Mouse (Mus musculus): ENCODE data around the gene Pip4k2b. TPM values are rescaled to one million over a fixed set of nuclear protein-coding genes. Genes with fewer than 3 reads are reported as not detected.

Pip4k2b gene
- polyA plus RNA-seq, 1 experiment from 2014 or later: 1.8 TPM

GRCm38 (mm10) chr11:97698741-97699611 lies 45.5 kb downstream of the Pip4k2b start:
- Histone ChIP-seq H3K9ac (peak overlapping the region; percentile 94), H3K4me1 (peaks cover 60% of the 10 kb centered on the region), H3K36me3 (no peaks in the 10 kb centered on the region), H3K4me3 (peak overlapping the region; percentile 90), H3K27me3 (no peaks in the 10 kb centered on the region), H3K4me2 (peak overlapping the region; percentile 95), H3K27ac (peak overlapping the region; percentile 100), H3K9me3 (no peaks in the 10 kb centered on the region)
- WGBS: under 1% methylated on average over 56 of the region's 63 CpGs
- ATAC-seq (ENCODE audit: borderline replicate concordance, extremely low read depth, low FRiP score, low TSS enrichment): no peak

- peaks cover 62% of the 10 kb centered on the region for H3K4me1 ChIP-seq
- H3K9ac ChIP-seq: peak overlapping the region; percentile 94
- H3K27me3 ChIP-seq: no peaks in the 10 kb centered on the region
- peak overlapping the region; percentile 95 for H3K4me2 ChIP-seq
- peaks cover 5% of the 10 kb centered on the region; the same call in 1 of the 2 replicates for H3K36me3 ChIP-seq
- WGBS: 1% methylated on average over 14 of the region's 14 CpGs
- peak overlapping the region; percentile 90 for H3K4me3 ChIP-seq
- ATAC-seq (ENCODE audit: borderline replicate concordance, extremely low read depth, low FRiP score, low TSS enrichment): no peak
- H3K9me3 ChIP-seq: no peaks in the 10 kb centered on the region
- H3K27ac ChIP-seq: peak overlapping the region; percentile 100
Observed at GRCm38 (mm10) chr11:97697891-97698529, 46.5 kb downstream of the Pip4k2b start.

- WGBS: 38% methylated on average over 11 of the region's 11 CpGs
- Histone ChIP-seq H3K9ac (peak overlapping the region; percentile 94), H3K27ac (peak overlapping the region; percentile 100), H3K27me3 (no peaks in the 10 kb centered on the region), H3K36me3 (peaks cover 12% of the 10 kb centered on the region), H3K4me1 (peaks cover 62% of the 10 kb centered on the region), H3K9me3 (no peaks in the 10 kb centered on the region), H3K4me2 (peak overlapping the region; percentile 95), H3K4me3 (peak overlapping the region; percentile 90)
- ATAC-seq (ENCODE audit: borderline replicate concordance, extremely low read depth, low FRiP score, low TSS enrichment): no peak
Observed at GRCm38 (mm10) chr11:97697199-97697890, 47.2 kb downstream of the Pip4k2b start.

GRCm38 (mm10) chr11:97696669-97697068 lies 47.8 kb downstream of the Pip4k2b start:
- no peaks in the 10 kb centered on the region for H3K9me3 ChIP-seq
- H3K27me3 ChIP-seq: no peaks in the 10 kb centered on the region
- ATAC-seq (ENCODE audit: borderline replicate concordance, extremely low read depth, low FRiP score, low TSS enrichment): no peak
- no peak overlapping the region for H3K27ac ChIP-seq
- no peak overlapping the region for H3K4me3 ChIP-seq
- H3K9ac ChIP-seq: no peak overlapping the region
- peaks cover 56% of the 10 kb centered on the region for H3K4me1 ChIP-seq
- no peak overlapping the region; the same call in 1 of the 2 replicates for H3K4me2 ChIP-seq
- 67% methylated on average over 8 of the region's 8 CpGs for WGBS
- H3K36me3 ChIP-seq: peaks cover 18% of the 10 kb centered on the region

- H3K4me1 ChIP-seq: peaks cover 48% of the 10 kb centered on the region
- H3K9me3 ChIP-seq: no peaks in the 10 kb centered on the region
- peak overlapping the region; percentile 11 for H3K4me3 ChIP-seq
- peaks cover 27% of the 10 kb centered on the region for H3K36me3 ChIP-seq
- H3K4me2 ChIP-seq: peak overlapping the region; percentile 41
- ATAC-seq (ENCODE audit: borderline replicate concordance, extremely low read depth, low FRiP score, low TSS enrichment): no peak
- peak overlapping the region; percentile 71 for H3K27ac ChIP-seq
- WGBS: 44% methylated on average over 9 of the region's 9 CpGs
- H3K9ac ChIP-seq: no peak overlapping the region; the same call in 1 of the 2 replicates
- H3K27me3 ChIP-seq: no peaks in the 10 kb centered on the region
Observed at GRCm38 (mm10) chr11:97695712-97696401, 48.6 kb downstream of the Pip4k2b start.

- peaks cover 34% of the 10 kb centered on the region for H3K36me3 ChIP-seq
- peak overlapping the region; percentile 41 for H3K4me2 ChIP-seq
- H3K4me3 ChIP-seq: peak overlapping the region; percentile 11
- WGBS: 41% methylated on average over 17 of the region's 17 CpGs
- no peaks in the 10 kb centered on the region for H3K9me3 ChIP-seq
- ATAC-seq (ENCODE audit: borderline replicate concordance, extremely low read depth, low FRiP score, low TSS enrichment): peak; percentile 47
- peaks cover 47% of the 10 kb centered on the region for H3K4me1 ChIP-seq
- peak overlapping the region; percentile 71 for H3K27ac ChIP-seq
- no peak overlapping the region; the same call in 1 of the 2 replicates for H3K9ac ChIP-seq
- H3K27me3 ChIP-seq: no peaks in the 10 kb centered on the region
Observed at GRCm38 (mm10) chr11:97694921-97695711, 49.4 kb downstream of the Pip4k2b start.

DNA sequence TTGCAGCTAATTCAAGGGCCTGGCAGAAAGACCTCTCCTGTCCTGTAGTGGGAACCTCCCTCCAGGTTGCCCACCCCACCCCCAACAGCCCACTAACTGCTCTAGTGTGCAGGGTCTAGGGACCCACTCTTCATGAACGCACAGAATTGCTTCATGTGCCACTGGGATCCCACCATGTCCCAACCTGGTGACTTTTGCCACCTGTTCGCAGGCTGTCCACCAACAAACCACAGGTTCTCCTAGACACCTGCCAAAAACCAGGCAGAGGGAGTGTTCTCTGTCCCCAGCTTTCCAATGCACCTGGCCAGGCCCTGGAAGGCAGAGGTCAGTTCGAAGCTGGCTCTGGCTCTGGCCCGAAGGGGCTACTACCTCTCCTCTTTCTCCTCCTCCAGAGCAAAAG lies 50.1 kb downstream of the Pip4k2b start:
- H3K36me3 ChIP-seq: peaks cover 40% of the 10 kb centered on the region
- no peaks in the 10 kb centered on the region for H3K27me3 ChIP-seq
- H3K9ac ChIP-seq: no peak overlapping the region
- no peaks in the 10 kb centered on the region for H3K9me3 ChIP-seq
- no peak overlapping the region for H3K4me3 ChIP-seq
- no peak for ATAC-seq (ENCODE audit: borderline replicate concordance, extremely low read depth, low FRiP score, low TSS enrichment)
- 73% methylated on average over 4 of the region's 4 CpGs for WGBS
- peaks cover 47% of the 10 kb centered on the region for H3K4me1 ChIP-seq
- peak overlapping the region; percentile 26 for H3K4me2 ChIP-seq
- H3K27ac ChIP-seq: peak overlapping the region; percentile 71

DNA sequence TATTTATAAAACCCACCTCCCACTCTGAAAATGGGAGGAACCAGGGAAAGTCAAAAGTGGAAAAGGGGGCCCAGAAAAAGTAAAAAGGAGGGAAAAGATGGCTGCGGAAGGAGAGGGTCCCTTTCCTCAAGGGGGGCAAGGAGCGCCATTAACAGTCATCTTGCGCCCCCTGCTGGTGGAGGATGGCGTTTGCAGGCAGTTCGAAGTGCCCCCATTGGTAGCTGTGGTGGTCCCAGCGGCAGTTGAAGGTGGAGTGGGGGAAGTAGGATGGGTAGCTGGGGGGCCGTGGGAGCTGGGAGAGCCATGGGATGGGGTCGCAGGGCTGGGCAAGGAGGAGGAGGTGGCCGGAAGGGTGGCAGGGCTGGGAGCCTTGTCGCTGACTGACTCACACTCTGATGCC lies 54.6 kb downstream of the Pip4k2b start:
- WGBS: 23% methylated on average over 10 of the region's 10 CpGs
- Histone ChIP-seq H3K27ac (no peak overlapping the region), H3K4me1 (peaks cover 39% of the 10 kb centered on the region), H3K4me2 (no peak overlapping the region), H3K36me3 (peaks cover 50% of the 10 kb centered on the region), H3K9ac (no peak overlapping the region), H3K4me3 (no peak overlapping the region), H3K9me3 (no peaks in the 10 kb centered on the region), H3K27me3 (no peaks in the 10 kb centered on the region)
- no peak for ATAC-seq (ENCODE audit: borderline replicate concordance, extremely low read depth, low FRiP score, low TSS enrichment)

GRCm38 (mm10) chr11:97687061-97687460 lies 57.4 kb downstream of the Pip4k2b start:
- Histone ChIP-seq H3K36me3 (peaks cover 38% of the 10 kb centered on the region), H3K4me2 (peak overlapping the region; percentile 67; the same call in 1 of the 2 replicates), H3K27ac (no peak overlapping the region), H3K9ac (no peak overlapping the region), H3K27me3 (no peaks in the 10 kb centered on the region), H3K4me3 (no peak overlapping the region), H3K4me1 (peaks cover 46% of the 10 kb centered on the region), H3K9me3 (no peaks in the 10 kb centered on the region)
- 86% methylated on average over 3 of the region's 3 CpGs for WGBS
- ATAC-seq (ENCODE audit: borderline replicate concordance, extremely low read depth, low FRiP score, low TSS enrichment): no peak

DNA sequence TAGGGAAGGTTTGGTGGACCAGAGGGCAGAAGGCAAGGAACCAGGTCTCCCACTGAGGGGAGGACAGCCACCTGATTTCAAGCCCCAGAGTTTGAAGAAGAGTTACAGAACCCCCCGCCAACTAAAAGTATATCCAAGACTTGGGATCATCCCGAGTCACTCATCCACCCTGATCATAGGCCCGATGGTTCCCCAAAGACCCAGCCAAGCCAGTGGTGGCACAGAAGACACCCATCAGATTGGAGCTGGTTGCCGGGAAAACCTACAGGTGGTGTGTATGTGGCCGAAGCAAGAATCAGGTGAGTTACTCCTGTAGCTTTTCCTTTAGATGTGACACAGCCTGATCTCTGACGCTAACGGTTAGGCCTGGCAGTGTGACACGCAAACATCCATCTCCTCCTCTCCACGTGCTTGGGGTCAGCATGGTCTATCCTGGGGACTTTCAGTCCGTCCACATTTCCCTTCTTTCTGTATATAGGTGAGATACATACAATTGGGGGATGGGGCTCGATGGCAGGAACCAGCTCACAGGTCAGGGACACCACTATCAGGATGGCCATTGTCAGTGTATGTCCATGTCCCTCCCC lies 58.1 kb downstream of the Pip4k2b start:
- Histone ChIP-seq H3K4me2 (peak overlapping the region; percentile 67), H3K4me3 (peak overlapping the region; percentile 32), H3K27me3 (no peaks in the 10 kb centered on the region), H3K9me3 (no peaks in the 10 kb centered on the region), H3K27ac (peak overlapping the region; percentile 92), H3K9ac (peak overlapping the region; percentile 43), H3K36me3 (peaks cover 38% of the 10 kb centered on the region), H3K4me1 (peaks cover 52% of the 10 kb centered on the region)
- WGBS: 57% methylated on average over 11 of the region's 11 CpGs
- no peak for ATAC-seq (ENCODE audit: borderline replicate concordance, extremely low read depth, low FRiP score, low TSS enrichment)
